Mouse (Mus musculus) embryonic fibroblast, embryonic 13.5 days (primary cell): Measurements from ENCODE around the gene Tmtc2.

Experiments used
- CTCF ChIP-seq: IDR thresholded peaks from 2 replicates; pipeline ENCODE4 v1.5.1; 2011; ENCODE audit warnings: mild to moderate bottlenecking, control low read depth, low read length, moderate library complexity, borderline replicate concordance; ENCODE audit not compliant: insufficient read depth
- POLR2A ChIP-seq: IDR thresholded peaks from 2 replicates; pipeline ENCODE4 v1.6.1; 2011; ENCODE audit warnings: low read depth, mild to moderate bottlenecking, control low read depth, low read length, moderate library complexity

DNA sequence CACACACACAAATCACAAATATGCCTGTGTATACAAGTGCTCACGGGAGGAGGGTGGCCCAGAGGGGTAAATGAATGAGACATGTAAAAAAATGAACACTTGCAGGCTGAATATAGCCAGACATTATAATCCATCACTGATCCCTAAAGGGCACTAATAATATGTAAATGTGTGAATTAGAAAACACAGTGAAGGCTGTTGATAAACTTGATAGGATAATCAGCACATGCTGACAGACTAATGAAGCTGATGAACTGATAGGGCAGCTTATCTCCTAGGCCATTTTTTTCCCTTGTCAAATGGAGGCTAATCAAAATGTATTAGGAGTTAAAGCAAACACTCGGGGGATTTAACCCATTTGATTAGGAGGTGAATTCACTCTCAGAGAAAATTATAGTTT, 255.4 kb downstream of the Tmtc2 start:
- TF ChIP-seq CTCF: no peak
- TF ChIP-seq POLR2A: no peak
